Mouse (Mus musculus) thymus, adult 2 months (tissue): ENCODE results near the gene Gm10273. TPM values are rescaled to one million over a fixed set of nuclear protein-coding genes. Genes with fewer than 3 reads are reported as not detected.

Experiments
- DNase-seq: peaks from one replicate; pipeline ENCODE4 v3.0.0; 2021
- H3K27ac ChIP-seq: fragments of 200-500 bp; 2 replicates; pipeline ENCODE4 v1.5.1; 2012; ENCODE audit warnings: low read length, control low read depth; ENCODE audit not compliant: control insufficient read depth, insufficient read depth
- H3K27me3 ChIP-seq: fragments of 200-500 bp; 2 replicates; pipeline ENCODE4 v1.6.1; 2012; ENCODE audit warnings: mild to moderate bottlenecking, low read length, moderate library complexity, mixed read lengths; ENCODE audit not compliant: control insufficient read depth, insufficient read depth
- H3K36me3 ChIP-seq: fragments of 200-500 bp; 2 replicates; pipeline ENCODE4 v1.6.1; 2012; ENCODE audit warnings: mild to moderate bottlenecking, low read length, moderate library complexity; ENCODE audit not compliant: control insufficient read depth, insufficient read depth
- H3K4me1 ChIP-seq: fragments of 200-500 bp; replicated peaks from 2 replicates; pipeline ENCODE4 v1.6.1; 2012; ENCODE audit warnings: low read length; ENCODE audit not compliant: control insufficient read depth, insufficient read depth
- H3K4me3 ChIP-seq: fragments of 200-500 bp; 2 replicates; pipeline ENCODE4 v1.5.1; 2012; ENCODE audit warnings: mild to moderate bottlenecking, low read length, control low read depth, moderate library complexity; ENCODE audit not compliant: control insufficient read depth, insufficient read depth
- CTCF ChIP-seq: fragments of 200-500 bp; IDR thresholded peaks from 2 replicates; pipeline ENCODE4 v1.5.1; 2012; ENCODE audit warnings: mild to moderate bottlenecking, control low read depth, low read length, moderate library complexity, borderline replicate concordance; ENCODE audit not compliant: control insufficient read depth, poor library complexity, insufficient read depth; ENCODE audit errors: extremely low read depth
- POLR2A ChIP-seq: fragments of 200-500 bp; IDR thresholded peaks from 2 replicates; pipeline ENCODE4 v1.6.1; 2012; ENCODE audit warnings: mild to moderate bottlenecking, low read length, control low read depth, moderate library complexity; ENCODE audit not compliant: control insufficient read depth, poor library complexity, insufficient read depth; ENCODE audit errors: extremely low read depth
- WGBS: fragments of 180-500 bp; shearing (Covaris S2); methylation state at CpG from one replicate; pipeline ENCODE4 v1.1.7; 2018; 5-methylcytosine and 5-hydroxymethylcytosine counted together
- polyA plus RNA-seq: library from polyadenylated mRNA; depleted of rRNA; stranded (reverse); fragments of >200 nt; gene quantifications from 2 replicates; pipeline ENCODE4 v1.2.3, GENCODE M21; 2012

The Gm10273 gene
- polyA plus RNA-seq, 1 experiment: 11.5 TPM

DNA sequence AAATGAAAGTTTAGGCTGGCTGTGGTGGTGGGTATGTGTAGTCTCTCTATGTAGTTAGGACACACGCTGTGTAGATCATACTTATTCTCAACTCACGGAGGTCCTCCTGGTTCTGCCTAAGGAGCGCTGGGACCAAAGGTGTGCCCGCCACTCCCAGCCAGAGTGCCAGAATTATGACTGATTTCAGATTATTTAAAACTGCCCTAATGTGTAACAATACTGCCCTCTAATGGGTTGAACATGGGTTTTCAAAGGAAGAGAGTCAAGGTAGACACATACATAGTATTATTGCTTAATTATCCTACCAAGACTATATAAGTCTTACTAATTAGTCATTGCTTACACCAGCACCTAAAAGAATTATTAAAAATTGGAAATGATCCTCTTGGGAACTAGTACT, 36.7 kb upstream of the Gm10273 start:
- Histone ChIP-seq H3K27ac (no peak overlapping the region), H3K36me3 (peaks cover 28% of the 10 kb centered on the region), H3K4me1 (no peaks in the 10 kb centered on the region), H3K4me3 (no peak overlapping the region), H3K27me3 (no peaks in the 10 kb centered on the region)
- TF ChIP-seq CTCF (no peak), POLR2A (no peak)
- WGBS: 91% methylated on average over 4 of the region's 4 CpGs
- DNase-seq: no peak

DNA sequence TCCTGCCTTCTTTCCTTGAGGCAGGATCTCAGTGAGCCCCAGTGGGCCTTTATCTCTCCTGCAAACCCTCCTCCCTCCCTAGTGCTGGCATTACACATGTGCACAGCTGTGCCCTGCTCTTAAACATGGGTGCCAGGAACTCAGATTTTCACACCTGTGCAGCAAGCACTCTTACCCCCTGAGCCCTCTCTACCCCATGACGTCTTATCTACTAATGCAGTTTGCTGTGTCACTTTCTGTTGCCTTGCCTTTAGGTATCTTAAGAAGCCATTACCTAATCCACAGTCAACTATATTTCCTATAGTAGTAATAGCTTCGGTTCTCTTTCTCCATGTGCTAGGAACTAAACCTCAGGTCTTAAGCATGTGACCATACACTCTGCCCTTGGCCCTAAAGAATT, 32.2 kb upstream of the Gm10273 start:
- H3K4me3 ChIP-seq: no peak overlapping the region
- TF ChIP-seq CTCF: no peak
- TF ChIP-seq POLR2A: no peak
- H3K27me3 ChIP-seq: no peaks in the 10 kb centered on the region
- no peaks in the 10 kb centered on the region for H3K4me1 ChIP-seq
- peaks cover 26% of the 10 kb centered on the region for H3K36me3 ChIP-seq
- WGBS: 94% methylated on average over 2 of the region's 2 CpGs
- no peak for DNase-seq
- no peak overlapping the region for H3K27ac ChIP-seq

DNA sequence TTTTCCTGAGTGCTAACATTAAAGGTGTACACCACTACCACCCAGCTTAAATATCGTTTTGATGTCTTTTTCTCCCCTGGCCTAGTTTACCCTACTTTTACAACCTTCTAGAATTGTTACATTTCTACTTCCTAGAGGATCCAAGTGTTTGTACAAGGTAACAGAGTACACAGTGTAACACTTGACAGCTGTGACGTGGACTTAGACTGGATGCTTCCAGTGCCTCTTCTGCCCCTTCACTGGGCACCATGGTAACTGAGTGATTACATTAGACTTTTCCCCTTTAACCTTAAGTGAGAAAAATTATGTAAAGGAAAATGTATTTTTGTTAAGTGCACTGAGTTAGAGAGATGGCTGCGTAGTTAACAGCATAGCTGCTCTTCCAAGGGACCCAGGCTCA, 30.9 kb upstream of the Gm10273 start:
- H3K4me1 ChIP-seq: no peaks in the 10 kb centered on the region
- no peak for TF ChIP-seq POLR2A
- no peak for TF ChIP-seq CTCF
- H3K27me3 ChIP-seq: no peaks in the 10 kb centered on the region
- no peak overlapping the region for H3K27ac ChIP-seq
- WGBS: 95% methylated on average over 3 of the region's 3 CpGs
- H3K4me3 ChIP-seq: no peak overlapping the region
- DNase-seq: no peak
- peaks cover 32% of the 10 kb centered on the region for H3K36me3 ChIP-seq

DNA sequence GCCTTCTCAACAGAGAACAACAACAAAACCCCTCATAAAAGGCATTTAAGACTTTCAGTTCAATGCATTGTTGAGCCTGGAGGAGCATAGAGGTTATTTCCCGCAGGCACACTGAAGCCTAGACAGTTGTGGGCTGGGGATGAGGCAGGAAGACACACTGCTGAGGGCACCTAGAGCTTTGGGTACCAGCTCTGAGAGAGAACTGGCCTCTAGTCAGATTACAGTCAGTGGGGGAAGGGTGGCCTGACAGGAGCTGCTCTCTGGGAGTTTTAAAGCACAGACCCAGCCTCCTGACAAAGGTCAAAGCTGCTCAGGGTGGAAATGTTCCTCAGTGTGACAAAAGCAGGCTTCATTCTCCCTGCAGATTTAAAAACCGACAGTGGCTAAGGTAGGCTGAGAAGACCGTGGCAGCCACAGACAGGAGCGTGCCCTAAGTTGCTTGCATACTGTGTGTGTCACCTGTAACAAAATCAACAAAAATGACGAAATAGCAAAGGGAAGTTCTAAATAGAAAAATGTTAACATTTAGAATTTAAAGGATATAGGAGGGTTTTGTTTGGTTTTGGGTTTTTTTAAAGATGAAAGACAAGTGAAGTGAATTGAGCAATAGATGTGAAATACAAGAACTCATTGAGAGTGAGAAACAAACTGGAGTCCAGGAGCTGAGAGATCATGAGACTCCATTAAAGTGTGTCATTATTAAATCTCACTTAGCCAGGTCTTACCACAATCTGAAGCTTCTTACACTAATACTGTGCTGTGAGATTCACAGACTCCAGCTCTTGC, 29.4 kb upstream of the Gm10273 start:
- Histone ChIP-seq H3K27me3 (no peaks in the 10 kb centered on the region), H3K4me3 (no peak overlapping the region), H3K27ac (no peak overlapping the region), H3K4me1 (no peaks in the 10 kb centered on the region), H3K36me3 (peaks cover 37% of the 10 kb centered on the region)
- no peak for DNase-seq
- 96% methylated on average over 5 of the region's 5 CpGs for WGBS
- TF ChIP-seq CTCF (no peak), POLR2A (no peak)

DNA sequence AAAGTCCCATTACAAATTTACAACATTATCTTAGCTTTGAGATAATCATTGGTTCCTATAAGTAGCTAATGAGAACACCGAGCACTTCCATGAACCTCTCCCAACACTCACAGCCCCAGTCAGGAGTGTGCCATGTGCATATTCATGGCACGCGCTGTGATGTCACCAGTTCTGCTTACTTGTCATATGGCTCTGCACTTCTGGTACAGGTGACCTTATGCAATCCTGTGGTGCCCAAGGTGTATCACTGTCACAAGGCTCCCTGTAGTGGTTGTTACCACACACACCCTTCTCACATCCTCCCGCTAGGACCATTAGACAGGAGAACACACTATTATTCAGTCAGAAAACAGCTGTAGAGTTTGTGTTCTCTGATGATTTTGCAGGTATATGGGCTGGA, 28.7 kb upstream of the Gm10273 start:
- Histone ChIP-seq H3K27me3 (no peaks in the 10 kb centered on the region), H3K36me3 (peaks cover 35% of the 10 kb centered on the region), H3K4me1 (no peaks in the 10 kb centered on the region), H3K27ac (no peak overlapping the region), H3K4me3 (no peak overlapping the region)
- TF ChIP-seq POLR2A (no peak), CTCF (no peak)
- DNase-seq: no peak
- whole genome bisulfite sequencing: 98% methylated on average over 4 of the region's 4 CpGs

DNA sequence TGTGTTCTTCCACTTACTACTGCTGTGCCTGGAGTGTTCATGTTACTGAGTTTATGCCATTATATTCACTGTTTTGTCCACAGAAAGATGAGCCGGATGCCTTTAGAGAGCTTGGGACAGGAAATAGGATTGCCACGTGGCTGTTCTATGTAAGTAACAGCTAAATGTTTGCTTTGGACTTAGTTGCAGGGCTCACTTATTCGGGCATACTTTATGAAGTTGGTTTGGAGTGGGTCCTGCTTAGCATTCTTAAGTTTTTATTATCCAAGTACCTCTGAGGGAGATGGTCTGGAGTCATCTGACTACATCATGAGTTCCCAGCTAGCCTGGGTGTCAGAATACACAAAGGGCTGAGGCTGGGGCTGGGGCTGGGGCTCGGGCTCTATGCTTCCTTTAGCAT, 28.2 kb upstream of the Gm10273 start:
- TF ChIP-seq CTCF (no peak), POLR2A (no peak)
- peaks cover 31% of the 10 kb centered on the region for H3K36me3 ChIP-seq
- no peak overlapping the region for H3K27ac ChIP-seq

DNA sequence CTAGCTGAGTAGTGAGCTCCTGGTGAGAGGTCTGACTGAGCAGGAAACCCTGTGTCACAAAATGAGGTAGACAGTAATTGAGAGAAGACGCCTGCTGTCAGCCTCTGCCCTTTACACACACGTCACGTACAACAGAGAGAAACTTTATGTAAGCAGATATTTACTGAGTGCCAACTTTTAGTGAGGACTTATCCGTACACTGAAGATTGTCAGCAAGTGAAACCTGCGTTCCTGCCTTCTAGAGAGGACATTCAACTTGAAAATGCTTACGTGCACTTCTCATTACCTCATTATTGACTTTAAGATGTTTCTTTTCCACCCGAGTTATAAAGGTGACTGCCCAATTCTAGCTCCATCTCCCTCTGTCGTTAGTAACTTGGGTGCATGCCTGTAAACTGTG, 26.7 kb upstream of the Gm10273 start:
- H3K4me3 ChIP-seq: no peak overlapping the region
- TF ChIP-seq CTCF (no peak), POLR2A (no peak)
- 97% methylated on average over 8 of the region's 8 CpGs for WGBS
- H3K36me3 ChIP-seq: peaks cover 30% of the 10 kb centered on the region
- H3K4me1 ChIP-seq: no peaks in the 10 kb centered on the region
- no peak for DNase-seq
- no peak overlapping the region for H3K27ac ChIP-seq
- H3K27me3 ChIP-seq: no peaks in the 10 kb centered on the region

More for the DNA sequence above, 28.2 kb upstream of the Gm10273 start:
- DNase-seq: no peak
- H3K27me3 ChIP-seq: no peaks in the 10 kb centered on the region
- H3K4me3 ChIP-seq: no peak overlapping the region
- no peaks in the 10 kb centered on the region for H3K4me1 ChIP-seq
- WGBS: 89% methylated on average over 4 of the region's 4 CpGs

DNA sequence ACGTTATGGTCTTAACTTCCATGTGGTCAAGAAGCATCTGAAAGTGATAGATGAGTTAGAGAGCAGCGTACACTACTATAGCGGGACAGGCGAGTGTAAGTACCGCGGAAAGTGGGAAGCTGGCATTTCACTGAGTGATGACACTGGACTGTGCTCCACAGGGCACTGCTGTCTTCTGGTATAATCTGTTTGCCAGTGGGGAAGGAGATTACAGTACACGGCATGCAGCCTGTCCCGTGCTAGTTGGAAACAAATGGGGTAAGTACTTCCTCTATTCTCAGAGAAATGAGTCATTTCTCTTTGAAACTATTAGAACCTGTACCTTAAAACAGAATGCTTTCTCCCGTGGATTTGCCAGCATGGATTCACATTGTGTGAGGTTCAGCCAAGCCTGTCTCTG, 26.0 kb upstream of the Gm10273 start:
- Histone ChIP-seq H3K4me3 (no peak overlapping the region), H3K27me3 (no peaks in the 10 kb centered on the region), H3K4me1 (no peaks in the 10 kb centered on the region), H3K36me3 (peaks cover 30% of the 10 kb centered on the region), H3K27ac (no peak overlapping the region)
- TF ChIP-seq POLR2A (no peak), CTCF (no peak)
- WGBS: 79% methylated on average over 9 of the region's 9 CpGs
- no peak for DNase-seq
